Mouse (Mus musculus): ENCODE measurements around the gene Fbrs. TPM values are rescaled to one million over a fixed set of nuclear protein-coding genes. Genes with fewer than 3 reads are reported as not detected.
"Not testable (repeated sequence)": the region's sequence is repeated elsewhere in the genome, so short reads cannot be mapped to it uniquely, and the experiment has no call there.

Gene Fbrs
- total RNA-seq, 1 experiment from 2014 or later = 15.2 TPM

DNA sequence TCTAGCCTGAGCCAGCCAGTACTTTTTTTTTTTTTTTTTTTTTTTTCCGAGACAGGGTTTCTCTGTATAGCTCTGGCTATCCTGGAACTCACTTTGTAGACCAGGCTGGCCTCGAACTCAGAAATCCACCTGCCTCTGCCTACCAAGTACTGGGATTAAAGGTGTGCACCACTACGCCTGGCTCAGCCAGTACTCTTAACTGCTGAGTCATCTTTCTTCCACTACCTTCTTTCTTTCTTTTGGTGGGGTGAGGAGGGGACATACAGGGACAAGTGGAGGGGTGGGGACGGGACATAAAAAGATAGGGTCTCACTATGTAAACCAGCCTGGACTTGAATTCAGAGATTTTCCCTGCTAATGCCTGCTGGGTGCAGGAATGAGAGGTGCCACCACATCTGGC lies 30.8 kb downstream of the Fbrs start:
- not testable (repeated sequence) for ATAC-seq (replicated peaks in 1 of 2; ENCODE audit: insufficient read depth in 1 of 2, low FRiP score in 2 of 2, low TSS enrichment in 1 of 2, low read depth in 1 of 2, poor library complexity in 2 of 2, severe bottlenecking in 2 of 2)

DNA sequence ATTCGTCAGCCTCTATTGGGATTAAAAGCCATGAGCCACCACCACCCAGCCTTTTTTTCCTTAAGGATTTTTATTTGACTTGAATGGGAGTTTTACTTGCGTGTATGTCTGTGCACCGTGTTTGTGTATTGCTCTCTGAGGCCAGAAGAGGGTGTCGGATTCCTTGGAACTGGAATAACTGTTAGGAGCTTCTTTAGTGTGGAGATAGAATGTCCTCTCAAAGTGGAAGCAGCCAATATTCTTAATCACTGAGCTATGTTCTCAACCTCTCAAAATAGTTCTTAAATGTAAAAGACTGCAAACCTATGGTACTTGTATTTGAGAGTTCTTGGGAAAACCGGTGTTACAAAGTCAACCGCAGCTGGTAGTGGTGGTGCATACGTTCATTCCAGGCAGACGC lies 32.2 kb downstream of the Fbrs start:
- no peak for ATAC-seq (replicated peaks in 1 of 2; ENCODE audit: insufficient read depth in 1 of 2, low FRiP score in 2 of 2, low TSS enrichment in 1 of 2, low read depth in 1 of 2, poor library complexity in 2 of 2, severe bottlenecking in 2 of 2)

DNA sequence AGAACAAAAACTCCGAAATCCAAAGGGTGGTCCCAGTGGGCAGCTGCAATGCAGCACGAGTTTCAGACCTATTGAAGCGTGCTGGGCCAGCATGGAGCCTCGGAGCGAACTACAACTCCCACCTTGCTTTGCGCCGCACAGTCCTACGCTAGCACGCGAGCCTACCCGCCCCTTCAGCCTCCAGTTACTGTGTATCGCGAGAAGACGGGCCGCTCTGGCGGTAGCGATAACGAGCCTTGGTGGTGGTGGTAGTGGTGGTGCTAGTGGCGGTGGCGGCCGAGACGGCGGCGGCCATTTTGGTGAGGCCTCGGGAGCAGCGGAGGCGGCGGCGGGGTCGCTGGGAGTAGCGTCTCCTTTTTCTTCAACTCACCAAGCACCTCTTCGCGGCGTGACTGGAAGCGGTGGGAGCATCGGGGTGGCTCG lies 32.8 kb downstream of the Fbrs start, which contains the start of gene Srcap:
Gene Srcap (plus strand): TSS at position 176 of the 423 bp plus-strand sequence.
- peak; percentile 96 to 97 for ATAC-seq (replicated peaks in 1 of 2; ENCODE audit: insufficient read depth in 1 of 2, low FRiP score in 2 of 2, low TSS enrichment in 1 of 2, low read depth in 1 of 2, poor library complexity in 2 of 2, severe bottlenecking in 2 of 2)

DNA sequence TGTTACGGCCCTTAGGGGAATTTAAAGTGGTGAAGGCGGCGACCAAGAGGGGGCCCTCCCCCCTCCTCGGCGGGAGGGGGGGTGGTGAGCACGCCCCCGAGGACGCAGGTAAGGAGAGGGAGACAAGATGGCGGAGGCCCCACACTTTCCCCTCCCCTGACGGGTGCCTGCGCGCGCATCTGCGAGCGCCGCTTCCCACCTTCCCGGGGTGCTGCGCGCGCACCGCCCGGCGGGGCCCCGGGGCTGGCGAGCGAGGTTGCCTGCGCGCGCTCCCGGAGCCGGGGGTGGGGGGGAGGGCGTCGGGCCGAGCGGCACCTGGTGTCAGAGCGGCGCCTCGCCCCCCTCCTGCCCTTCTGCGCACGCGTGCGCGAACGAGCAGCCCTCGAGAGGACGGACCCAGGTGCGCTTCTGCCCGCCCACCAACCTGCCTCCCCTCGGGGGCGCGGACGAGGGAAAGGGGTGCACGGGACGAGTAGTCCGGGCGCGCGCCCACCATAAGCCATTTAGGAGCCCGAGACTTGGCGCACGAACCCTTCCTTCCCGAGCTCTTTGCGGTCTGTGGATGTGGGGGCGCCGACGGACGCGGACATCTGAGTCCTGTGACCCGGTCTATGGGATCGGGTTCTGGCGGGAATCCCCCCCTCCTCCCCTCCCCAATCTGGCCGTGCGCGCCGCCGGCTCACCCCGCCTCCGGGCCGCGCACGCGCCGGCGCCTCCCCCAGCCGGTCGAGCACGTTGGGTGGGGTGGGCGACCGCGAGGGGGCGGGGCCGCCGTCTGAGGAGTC lies 33.4 kb downstream of the Fbrs start:
- peak; percentile 65 to 71 for ATAC-seq (replicated peaks in 1 of 2; ENCODE audit: insufficient read depth in 1 of 2, low FRiP score in 2 of 2, low TSS enrichment in 1 of 2, low read depth in 1 of 2, poor library complexity in 2 of 2, severe bottlenecking in 2 of 2)

DNA sequence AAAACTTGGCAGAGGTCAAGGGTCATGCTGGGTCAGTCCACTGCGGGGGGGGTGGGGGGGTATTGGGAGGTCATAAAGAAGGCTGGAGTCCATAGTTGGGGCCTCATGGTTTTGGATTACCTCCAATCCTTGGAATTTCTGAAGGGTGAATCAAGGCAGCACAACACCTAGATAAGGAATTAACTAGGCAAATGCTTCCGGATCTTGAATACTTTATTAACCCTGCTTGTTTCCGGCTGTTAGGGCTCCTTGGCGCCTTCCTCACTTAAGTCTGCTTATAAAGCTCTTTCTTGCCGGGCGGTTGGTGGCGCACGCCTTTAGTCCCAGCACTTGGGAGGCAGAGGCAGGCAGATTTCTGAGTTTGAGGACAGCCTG lies 34.0 kb downstream of the Fbrs start:
- ATAC-seq (replicated peaks in 1 of 2; ENCODE audit: insufficient read depth in 1 of 2, low FRiP score in 2 of 2, low TSS enrichment in 1 of 2, low read depth in 1 of 2, poor library complexity in 2 of 2, severe bottlenecking in 2 of 2) = no peak

DNA sequence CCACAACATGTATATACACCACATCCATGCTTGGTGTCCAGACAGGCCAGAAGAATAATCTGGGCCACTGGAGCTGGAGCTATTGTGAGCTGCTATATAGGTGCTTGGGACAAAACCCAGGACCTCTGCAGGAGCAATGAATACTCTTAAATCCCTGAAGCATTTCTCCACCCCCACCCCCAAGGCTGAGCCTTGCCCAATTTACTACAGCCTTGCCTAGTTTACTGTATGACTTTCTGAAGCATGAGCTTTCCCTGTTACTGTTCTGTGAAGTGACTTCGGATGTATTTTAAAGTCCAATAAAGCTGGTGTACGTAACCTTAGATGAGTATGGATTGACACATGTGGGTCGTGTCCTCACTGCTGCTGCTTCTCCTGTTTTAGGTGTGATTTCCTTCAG lies 34.8 kb downstream of the Fbrs start:
- no peak for ATAC-seq (replicated peaks in 1 of 2; ENCODE audit: insufficient read depth in 1 of 2, low FRiP score in 2 of 2, low TSS enrichment in 1 of 2, low read depth in 1 of 2, poor library complexity in 2 of 2, severe bottlenecking in 2 of 2)

DNA sequence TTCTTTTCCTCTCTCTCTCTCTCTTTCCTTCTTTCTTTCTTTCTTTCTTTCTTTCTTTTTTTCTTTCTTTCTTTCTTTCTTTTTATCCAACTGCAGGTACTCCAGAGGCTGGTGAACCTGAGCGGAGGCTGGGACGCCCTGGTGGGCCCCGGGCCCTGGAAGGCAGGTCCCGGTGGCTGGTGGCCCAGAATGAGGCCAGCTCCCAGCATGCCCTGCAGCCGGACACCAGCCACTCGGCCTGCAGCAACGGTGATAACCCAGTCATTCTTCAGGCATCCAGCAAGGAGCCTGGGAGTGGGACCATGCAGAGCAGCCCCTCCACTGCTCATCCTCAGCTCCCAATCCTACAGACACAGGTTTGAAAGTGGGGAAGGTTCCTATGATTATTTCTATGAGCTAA lies 36.8 kb downstream of the Fbrs start:
- ATAC-seq (replicated peaks in 1 of 2; ENCODE audit: insufficient read depth in 1 of 2, low FRiP score in 2 of 2, low TSS enrichment in 1 of 2, low read depth in 1 of 2, poor library complexity in 2 of 2, severe bottlenecking in 2 of 2) = no peak

DNA sequence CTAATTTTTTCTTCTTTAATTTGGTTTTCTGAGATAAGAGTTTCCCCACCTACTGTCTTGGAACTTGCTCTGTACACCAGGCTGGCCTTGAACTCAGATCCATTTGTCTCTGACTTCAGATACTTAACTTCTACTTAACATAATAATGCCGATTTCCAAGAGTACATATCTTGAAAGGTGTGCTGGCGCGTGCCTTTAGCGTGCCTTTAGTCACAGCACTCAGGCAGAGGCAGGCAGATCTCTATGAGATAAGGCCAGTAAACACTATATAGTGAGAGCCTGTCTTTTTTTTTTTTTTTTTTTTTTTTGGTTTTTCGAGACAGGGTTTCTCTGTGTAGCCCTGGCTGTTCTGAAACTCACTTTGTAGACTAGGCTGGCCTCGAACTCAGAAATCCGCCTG lies 37.3 kb downstream of the Fbrs start:
- ATAC-seq (replicated peaks in 1 of 2; ENCODE audit: insufficient read depth in 1 of 2, low FRiP score in 2 of 2, low TSS enrichment in 1 of 2, low read depth in 1 of 2, poor library complexity in 2 of 2, severe bottlenecking in 2 of 2) = no peak

DNA sequence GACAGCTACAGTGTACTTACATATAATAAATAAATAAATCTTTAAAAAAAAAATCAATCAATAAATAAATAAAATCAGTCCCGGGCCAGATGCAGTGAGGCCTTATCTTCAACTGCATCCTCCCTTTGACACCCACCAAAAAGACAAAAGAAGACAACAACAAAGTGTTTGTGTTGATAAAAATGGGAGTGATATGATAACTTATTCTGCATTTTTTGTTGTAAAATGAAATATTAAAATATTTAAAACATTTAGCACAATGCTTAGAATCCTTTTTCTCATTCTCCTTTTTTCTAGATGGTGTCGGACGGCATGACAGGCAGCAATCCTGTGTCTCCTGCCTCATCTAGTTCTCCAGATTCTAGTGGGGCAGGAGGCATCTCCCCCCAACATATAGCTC lies 40.3 kb downstream of the Fbrs start, which contains the start of gene Gm42715:
Gene Gm42715 (plus strand): TSS at position 301 of the 400 bp plus-strand sequence.
- ATAC-seq (replicated peaks in 1 of 2; ENCODE audit: insufficient read depth in 1 of 2, low FRiP score in 2 of 2, low TSS enrichment in 1 of 2, low read depth in 1 of 2, poor library complexity in 2 of 2, severe bottlenecking in 2 of 2) = no peak

Other genes starting within 250 kb of the Fbrs start
- gene Zfp553, start 246.1 kb upstream of the Fbrs start, total RNA-seq (2017) = 19.8 and 29.2 TPM in 2 replicates
- 145 and 165 TPM in 2 replicates for gene Sept1, start 246.1 kb upstream of the Fbrs start, total RNA-seq (2017)
- gene Zfp771, start 234.9 kb upstream of the Fbrs start, total RNA-seq (2017) = 3.9 and 10.2 TPM in 2 replicates
- gene Dctpp1, start 218.5 kb upstream of the Fbrs start, total RNA-seq (2017) = 59.0 and 60.5 TPM in 2 replicates
- 76.8 and 79.8 TPM in 2 replicates for gene Sephs2, start 205.1 kb upstream of the Fbrs start, total RNA-seq (2017)
- 13.7 and 23.1 TPM in 2 replicates for gene Itgal, start 182.9 kb upstream of the Fbrs start, total RNA-seq (2017)
- gene Zfp768, start 133.6 kb upstream of the Fbrs start, total RNA-seq (2017) = 9.1 and 11.1 TPM in 2 replicates
- gene Zfp747, start 103.1 kb upstream of the Fbrs start, total RNA-seq (2017) = 6.8 TPM in 2 replicates
- 7.4 and 7.8 TPM in 2 replicates for gene 9130019O22Rik, start 92.0 kb upstream of the Fbrs start, total RNA-seq (2017)
- gene E430018J23Rik, start 85.6 kb upstream of the Fbrs start, total RNA-seq (2017) = 7.4 and 8.1 TPM in 2 replicates
- gene Zfp764, start 72.4 kb upstream of the Fbrs start, total RNA-seq (2017) = 13.1 and 13.9 TPM in 2 replicates
- 3.7 and 11.5 TPM in 2 replicates for gene Zfp688, start 57.1 kb upstream of the Fbrs start, total RNA-seq (2017)
- gene Zfp689, start 30.0 kb upstream of the Fbrs start, total RNA-seq (2017) = 3.1 and 4.3 TPM in 2 replicates
- 23.6 and 29.6 TPM in 2 replicates for gene Prr14, start 19.6 kb upstream of the Fbrs start, total RNA-seq (2017)
- gene Srcap, start 32.8 kb downstream of the Fbrs start, total RNA-seq (2017) = 24.2 and 38.4 TPM in 2 replicates
- 8.9 and 9.1 TPM in 2 replicates for gene Gm42715, start 40.4 kb downstream of the Fbrs start, total RNA-seq (2017)
- gene Tmem265, start 82.2 kb downstream of the Fbrs start, total RNA-seq (2017) = 0.65 and 9.4 TPM in 2 replicates
- 35.7 and 51.0 TPM in 2 replicates for gene Phkg2, start 94.1 kb downstream of the Fbrs start, total RNA-seq (2017)
- gene Ccdc189, start 109.4 kb downstream of the Fbrs start, total RNA-seq (2017) = 3.6 and 8.4 TPM in 2 replicates
- gene Rnf40, start 109.6 kb downstream of the Fbrs start, total RNA-seq (2017) = 52.4 and 54.8 TPM in 2 replicates
- 16.1 and 16.8 TPM in 2 replicates for gene Zfp629, start 136.6 kb downstream of the Fbrs start, total RNA-seq (2017)
- 60.5 and 72.0 TPM in 2 replicates for gene Bcl7c, start 229.7 kb downstream of the Fbrs start, total RNA-seq (2017)
- gene Ctf1, start 233.5 kb downstream of the Fbrs start, total RNA-seq (2017) = 1.3 and 7.7 TPM in 2 replicates

Data from hematopoietic stem cell, adult 5-6 weeks (primary cell).